Mouse (Mus musculus) stomach, embryonic 14.5 days (tissue): ENCODE measurements around the gene Mrpl49. TPM values are rescaled to one million over a fixed set of nuclear protein-coding genes. Genes with fewer than 3 reads are reported as not detected.

Experiments
- microRNA-seq: library from miRNA; unstranded; fragments of <30 nt; microRNA quantifications from one replicate; pipeline ENCODE4, GENCODE M21; 2016
- polyA plus RNA-seq: library from polyadenylated mRNA; unstranded; fragments of >200 nt; fragmentation: Nextera tagmentation; extraction: Ambion mirVana; gene quantifications from 2 replicates; pipeline ENCODE4 v1.2.1, GENCODE M21; 2014

Mrpl49 gene
- polyA plus RNA-seq, 1 experiment from 2014 or later: 75.5 TPM

Small RNA genes lying within 50 kb of the gene (microRNA-seq; reads per million reads assigned to microRNA genes)
- gene Mir6988: 0.78 reads per million

Other genes starting within 250 kb of the Mrpl49 start
- 18.3 and 18.6 TPM in 2 replicates for gene Frmd8, start 182.5 kb downstream of the Mrpl49 start, polyA plus RNA-seq
- 1.8 and 2.8 TPM in 2 replicates for gene Slc25a45, start 180.0 kb downstream of the Mrpl49 start, polyA plus RNA-seq
- gene Tigd3, start 163.6 kb downstream of the Mrpl49 start, polyA plus RNA-seq: 3.1 and 3.2 TPM in 2 replicates
- gene Dpf2, start 144.8 kb downstream of the Mrpl49 start, polyA plus RNA-seq: 132 and 148 TPM in 2 replicates
- gene Cdc42ep2, start 133.0 kb downstream of the Mrpl49 start, polyA plus RNA-seq: 7.3 and 7.4 TPM in 2 replicates
- gene Pola2, start 93.6 kb downstream of the Mrpl49 start, polyA plus RNA-seq: 68.9 and 73.2 TPM in 2 replicates
- gene Slc22a20, start 71.6 kb downstream of the Mrpl49 start, polyA plus RNA-seq: not detected in 2 replicates
- gene Capn1, start 41.9 kb downstream of the Mrpl49 start, polyA plus RNA-seq: 16.1 and 16.6 TPM in 2 replicates
- gene Syvn1, start 11.2 kb downstream of the Mrpl49 start, polyA plus RNA-seq: 24.8 and 27.5 TPM in 2 replicates
- 902 and 945 TPM in 2 replicates for gene Fau, start 59 bp upstream of the Mrpl49 start, polyA plus RNA-seq
- 27.6 and 30.8 TPM in 2 replicates for gene Znhit2, start 3.4 kb upstream of the Mrpl49 start, polyA plus RNA-seq
- gene Tm7sf2, start 10.6 kb upstream of the Mrpl49 start, polyA plus RNA-seq: 24.8 and 24.9 TPM in 2 replicates
- 60.1 and 66.7 TPM in 2 replicates for gene Vps51, start 19.4 kb upstream of the Mrpl49 start, polyA plus RNA-seq
- not detected in 2 replicates for gene Tmem262, start 22.2 kb upstream of the Mrpl49 start, polyA plus RNA-seq
- 1.0 and 2.1 TPM in 2 replicates for gene Gm28374, start 24.5 kb upstream of the Mrpl49 start, polyA plus RNA-seq
- gene Zfpl1, start 27.2 kb upstream of the Mrpl49 start, polyA plus RNA-seq: 77.7 and 81.6 TPM in 2 replicates
- 37.2 and 39.0 TPM in 2 replicates for gene Cdca5, start 27.2 kb upstream of the Mrpl49 start, polyA plus RNA-seq
- 0.42 and 0.62 TPM in 2 replicates for gene AC131692.1, start 36.6 kb upstream of the Mrpl49 start, polyA plus RNA-seq
- 0.54 and 0.64 TPM in 2 replicates for gene Naaladl1, start 48.0 kb upstream of the Mrpl49 start, polyA plus RNA-seq
- gene Sac3d1, start 60.9 kb upstream of the Mrpl49 start, polyA plus RNA-seq: 45.4 and 47.9 TPM in 2 replicates
- 27.6 and 30.6 TPM in 2 replicates for gene Snx15, start 70.5 kb upstream of the Mrpl49 start, polyA plus RNA-seq
- gene Batf2, start 83.2 kb upstream of the Mrpl49 start, polyA plus RNA-seq: 0.23 and 0.34 TPM in 2 replicates
- gene Arl2, start 83.8 kb upstream of the Mrpl49 start, polyA plus RNA-seq: 101 and 107 TPM in 2 replicates
- not detected in 2 replicates for gene Majin, start 126.6 kb upstream of the Mrpl49 start, polyA plus RNA-seq
- gene Gpha2, start 168.6 kb upstream of the Mrpl49 start, polyA plus RNA-seq: 0.90 TPM in 1 of 2 replicates, not detected in the other
- 22.1 and 23.5 TPM in 2 replicates for gene Ppp2r5b, start 178.1 kb upstream of the Mrpl49 start, polyA plus RNA-seq
- 9.2 and 10.4 TPM in 2 replicates for gene Atg2a, start 183.9 kb upstream of the Mrpl49 start, polyA plus RNA-seq
- gene Ehd1, start 218.9 kb upstream of the Mrpl49 start, polyA plus RNA-seq: 44.9 and 46.2 TPM in 2 replicates
- gene Cdc42bpg, start 248.7 kb upstream of the Mrpl49 start, polyA plus RNA-seq: 2.2 and 2.3 TPM in 2 replicates